Mouse (Mus musculus): Measurements from ENCODE around the gene Tpbgl.

DNA sequence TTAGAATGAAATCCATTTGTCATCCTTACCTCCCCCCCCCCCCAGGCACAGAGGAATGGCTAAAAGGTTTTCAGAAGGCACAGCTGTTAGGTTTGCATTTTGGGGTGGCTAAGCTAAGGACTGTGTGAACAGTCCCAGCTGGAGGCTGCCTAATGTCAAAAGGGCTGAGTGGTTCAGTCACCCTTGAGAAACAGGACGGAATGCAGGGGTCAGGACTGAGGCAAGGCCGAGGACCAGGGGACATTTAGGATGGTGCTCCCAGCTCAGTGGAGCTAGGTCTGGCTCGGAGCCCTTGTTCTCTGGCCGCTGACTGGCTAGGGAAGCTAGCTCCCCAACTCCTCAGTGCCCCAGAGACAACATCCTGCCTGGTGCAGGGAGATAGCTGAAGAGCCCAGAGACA, 44.0 kb downstream of the Tpbgl start:
- TF ChIP-seq POLR2A (IDR thresholded peaks at IDR 0.05; ENCODE audit: low read depth, low read length) (no peak), CTCF (conservative IDR thresholded peaks at IDR 0.05; ENCODE audit: insufficient read depth, insufficient read length, low read depth, low read length) (no peak)

Data from kidney, adult 2 months (tissue).